Mouse (Mus musculus) adrenal gland, postnatal 14 days (tissue): ENCODE results near the gene Slc36a3. TPM values are rescaled to one million over a fixed set of nuclear protein-coding genes. Genes with fewer than 3 reads are reported as not detected.
A peak's percentile ranks its signal among the peaks of the same experiment; 100 is the strongest.
"Not testable (repeated sequence)": the region's sequence is repeated elsewhere in the genome, so short reads cannot be mapped to it uniquely, and the experiment has no call there.

Experiments used
- DNase-seq: peaks from one replicate; pipeline ENCODE4 v3.0.0; 2021; ENCODE audit warnings: mixed read lengths
- total RNA-seq: library from RNA; stranded (reverse); gene quantifications from 2 replicates; pipeline ENCODE4 v1.2.3, GENCODE M21; 2021

Gene Slc36a3
- total RNA-seq, 1 experiment from 2014 or later = not detected

- no peak for DNase-seq
Observed at GRCm38 (mm10) chr11:55144011-55144410, 7.5 kb downstream of the Slc36a3 start.

DNA sequence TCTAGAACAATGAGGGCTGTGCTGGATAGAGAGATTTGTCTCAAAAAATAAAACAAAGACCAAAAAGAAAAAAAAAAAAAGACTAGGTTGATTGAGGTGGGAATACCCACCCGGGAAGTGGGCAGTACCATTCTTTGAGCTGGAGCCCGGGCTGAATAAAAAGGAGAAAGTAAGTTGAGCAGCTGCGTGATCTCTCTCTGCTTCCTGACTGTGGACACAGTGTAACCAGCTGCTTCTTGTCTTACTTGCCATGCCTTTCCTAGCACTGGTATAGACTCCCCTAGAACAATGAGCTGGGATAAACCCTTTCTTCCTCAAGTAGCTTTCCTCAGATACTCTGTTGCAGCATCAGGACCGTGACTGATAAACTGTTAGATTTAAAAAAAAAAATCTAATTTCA, 10.0 kb downstream of the Slc36a3 start:
- DNase-seq = no peak

DNA sequence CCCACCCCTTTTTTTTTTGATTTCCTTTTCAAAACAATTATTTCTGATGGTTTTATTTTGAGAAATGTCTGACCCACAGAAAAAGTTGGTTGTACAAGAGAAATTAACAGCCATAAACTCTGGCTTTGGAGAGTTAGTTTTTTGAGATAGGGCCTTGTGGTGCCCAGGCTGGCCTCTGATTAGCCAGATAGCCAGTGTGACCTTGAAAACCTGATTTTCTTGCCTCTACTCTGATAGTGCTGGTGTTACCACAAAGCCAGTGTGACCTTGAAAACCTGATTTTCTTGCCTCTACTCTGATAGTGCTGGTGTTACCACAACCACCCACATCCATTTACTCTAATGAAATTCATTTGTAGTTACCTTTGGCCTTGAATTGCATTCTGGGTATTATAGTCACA, 13.9 kb downstream of the Slc36a3 start:
- DNase-seq = no peak

DNA sequence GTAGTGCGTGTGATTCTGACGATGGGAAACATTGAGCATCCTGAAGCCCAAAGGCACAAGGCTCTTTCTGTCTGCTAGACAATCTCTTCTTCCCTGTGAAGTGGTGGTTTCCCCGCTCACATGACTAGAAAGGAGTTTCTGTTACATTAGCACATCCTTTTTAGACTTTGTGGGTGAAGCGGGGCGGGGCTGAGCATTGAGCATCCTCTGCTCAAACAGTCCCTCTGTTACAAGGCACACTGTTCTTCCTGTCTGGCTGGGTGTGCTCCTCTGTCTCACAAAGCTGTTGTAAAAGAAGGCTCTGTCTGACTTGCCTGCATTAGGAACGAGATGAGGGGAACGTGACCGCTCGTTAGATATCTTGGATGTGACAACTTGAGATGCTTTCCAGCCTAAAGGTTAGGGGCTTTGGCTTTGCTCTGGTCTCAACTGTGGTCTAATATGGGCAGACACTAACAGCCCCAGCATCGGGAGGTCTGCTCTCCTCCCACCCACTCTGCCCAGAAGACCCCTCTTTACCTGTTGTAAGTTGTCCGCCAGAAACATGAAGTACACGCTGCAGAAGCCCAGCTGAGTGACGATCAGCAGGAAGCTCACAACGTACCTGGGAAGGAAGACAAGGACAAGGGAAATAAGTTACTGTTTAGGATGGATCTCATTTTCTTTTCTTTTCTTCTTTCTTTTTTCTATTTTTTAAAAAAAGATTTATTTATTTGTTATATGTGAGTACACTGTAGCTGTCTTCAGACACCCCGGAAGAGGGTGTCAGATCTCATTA, 14.5 kb downstream of the Slc36a3 start:
- peak; percentile 36 for DNase-seq

DNA sequence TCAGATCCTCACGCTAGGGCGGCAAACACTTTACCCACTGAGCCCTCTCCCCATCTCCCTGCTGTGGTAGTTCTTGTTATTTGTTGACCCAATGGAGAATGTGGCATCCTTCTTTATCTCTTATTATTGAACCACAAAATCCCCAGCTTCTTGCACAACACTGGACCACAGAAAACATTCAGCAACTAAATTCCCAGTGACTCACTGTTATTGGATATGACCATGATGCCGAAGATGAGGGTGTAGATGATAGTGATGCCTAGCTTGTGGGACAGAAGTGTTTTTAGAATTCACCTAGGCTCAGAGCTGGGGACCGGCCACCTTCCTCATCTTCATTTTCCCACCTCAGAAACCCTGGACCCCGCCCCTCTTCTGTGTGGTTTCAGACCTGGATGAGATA, 16.6 kb downstream of the Slc36a3 start:
- DNase-seq = no peak

- no peak for DNase-seq
Observed at GRCm38 (mm10) chr11:55134407-55134806, 17.1 kb downstream of the Slc36a3 start.

DNA sequence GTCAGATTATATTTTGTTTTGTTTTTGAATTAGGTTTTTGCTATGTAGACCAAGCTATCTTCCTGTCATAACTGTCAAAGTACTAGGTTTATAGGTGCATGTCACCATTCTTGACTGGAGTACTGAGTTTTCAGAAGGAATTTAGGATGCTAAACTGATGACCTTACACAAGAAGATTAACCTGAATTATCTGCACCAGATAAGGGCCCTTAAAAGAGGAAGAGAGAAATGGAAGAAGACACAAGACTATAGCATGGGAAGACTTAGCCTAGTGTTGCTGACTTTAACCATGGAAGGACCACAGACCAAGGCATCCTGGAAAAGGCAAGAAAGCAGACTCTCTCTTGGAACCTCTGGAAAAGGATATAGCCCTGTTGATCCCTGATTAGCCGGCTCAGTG, 18.3 kb downstream of the Slc36a3 start:
- DNase-seq = no peak

- no peak for DNase-seq
Observed at GRCm38 (mm10) chr11:55131946-55132345, 19.6 kb downstream of the Slc36a3 start.

- DNase-seq = no peak
Observed at GRCm38 (mm10) chr11:55131077-55131742, 20.3 kb downstream of the Slc36a3 start.

DNA sequence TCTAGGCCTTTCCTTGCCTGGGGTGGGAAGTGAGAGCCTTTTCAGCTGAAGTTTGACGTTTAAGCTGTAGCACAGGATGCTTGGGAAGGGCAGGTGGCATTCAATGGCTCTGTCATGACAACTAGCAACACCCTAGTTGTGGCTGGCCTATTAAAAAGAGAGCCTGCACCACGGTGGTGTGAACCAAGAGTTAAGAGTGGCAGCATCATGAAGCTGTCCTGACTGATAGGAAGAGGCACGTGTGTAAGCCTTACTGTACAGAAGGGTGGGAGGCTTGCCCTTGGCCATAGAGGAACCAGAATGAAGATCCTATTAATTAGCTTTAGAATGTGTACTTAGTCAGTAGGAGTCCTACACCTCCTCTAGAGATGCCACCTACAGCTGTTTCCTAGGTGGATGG, 23.1 kb downstream of the Slc36a3 start:
- DNase-seq = no peak

DNA sequence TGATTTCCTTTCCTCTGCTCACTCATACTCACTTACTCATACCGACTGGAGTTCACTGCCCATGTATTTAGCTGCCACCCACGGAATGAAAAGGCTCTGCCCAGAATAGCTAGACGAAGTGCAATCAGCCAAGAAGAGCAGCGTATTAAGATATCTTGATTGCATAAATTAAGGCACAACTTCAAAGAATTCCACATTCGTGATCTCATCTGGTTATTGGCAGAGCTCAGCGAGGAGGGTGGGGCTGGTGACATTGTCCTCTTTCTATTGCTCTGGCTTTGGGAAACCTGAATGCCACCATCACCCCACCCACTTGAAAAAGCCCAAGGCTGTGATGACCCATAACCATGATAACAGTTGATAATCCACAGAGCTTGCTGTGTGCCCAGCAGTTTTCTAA, 23.6 kb downstream of the Slc36a3 start:
- DNase-seq = peak; percentile 56

DNA sequence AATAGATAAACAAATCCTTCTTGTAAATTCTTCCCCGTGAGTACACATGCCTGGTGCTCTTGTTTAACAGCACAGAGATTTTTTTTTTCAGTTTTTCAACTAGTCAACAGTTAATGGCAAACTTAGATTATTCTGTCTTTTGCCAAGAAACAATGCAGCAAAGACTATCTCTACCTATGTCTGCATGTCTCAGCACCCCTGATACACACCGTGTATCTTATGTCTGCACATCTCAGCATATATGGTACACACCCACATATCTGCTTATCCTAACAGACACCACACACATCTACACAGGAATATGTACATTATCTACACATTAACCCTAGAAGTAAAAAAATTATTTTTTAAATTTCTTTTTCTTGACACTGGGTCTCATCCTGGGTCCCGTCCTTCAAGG, 24.8 kb downstream of the Slc36a3 start:
- no peak for DNase-seq

DNA sequence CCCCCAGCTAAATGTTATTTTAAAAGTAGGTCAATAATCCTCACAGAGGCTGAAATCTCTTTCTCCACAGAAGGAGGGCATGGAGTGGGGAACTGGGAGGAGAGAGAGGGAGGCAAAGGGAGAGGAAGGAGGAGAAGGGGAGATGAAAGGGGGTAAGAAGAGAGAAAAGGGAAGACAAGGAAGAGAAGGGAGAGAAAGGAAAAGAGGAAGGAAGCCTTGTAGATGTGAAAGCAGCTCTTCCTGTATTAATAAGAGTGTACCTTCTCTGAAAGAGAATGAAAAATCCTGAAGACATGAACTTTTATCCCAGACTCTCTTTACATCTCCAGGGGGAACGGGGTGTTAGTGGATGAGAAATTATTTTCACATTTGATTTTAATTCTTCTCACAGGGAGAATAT, 30.1 kb downstream of the Slc36a3 start:
- DNase-seq = no peak

DNA sequence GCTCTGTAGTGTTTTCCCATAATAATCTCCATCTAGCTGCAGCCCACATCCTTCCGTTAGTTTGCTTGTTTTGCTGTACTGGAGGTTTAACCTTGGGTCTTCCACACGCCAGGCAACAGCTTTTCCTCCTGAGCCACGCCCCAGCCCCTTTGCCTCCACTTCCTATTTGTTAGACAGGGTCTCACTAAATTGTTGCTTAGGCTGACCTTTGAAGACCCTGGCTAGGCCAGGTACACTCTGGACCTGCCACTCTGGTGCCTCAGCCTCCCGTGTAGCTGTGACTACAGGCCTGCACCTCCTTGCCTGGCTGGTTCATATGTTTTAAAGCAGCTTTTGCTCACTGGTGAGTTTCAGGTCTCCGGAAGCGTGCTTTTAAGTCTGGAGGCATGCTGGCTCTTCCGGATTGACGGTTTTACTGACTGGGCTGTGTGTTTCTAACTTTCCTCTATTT, 30.7 kb downstream of the Slc36a3 start:
- DNase-seq = no peak

- DNase-seq = no peak
Observed at GRCm38 (mm10) chr11:55120279-55120678, 31.2 kb downstream of the Slc36a3 start.

GRCm38 (mm10) chr11:55117031-55117430, 34.5 kb downstream of the Slc36a3 start:
- no peak for DNase-seq

DNA sequence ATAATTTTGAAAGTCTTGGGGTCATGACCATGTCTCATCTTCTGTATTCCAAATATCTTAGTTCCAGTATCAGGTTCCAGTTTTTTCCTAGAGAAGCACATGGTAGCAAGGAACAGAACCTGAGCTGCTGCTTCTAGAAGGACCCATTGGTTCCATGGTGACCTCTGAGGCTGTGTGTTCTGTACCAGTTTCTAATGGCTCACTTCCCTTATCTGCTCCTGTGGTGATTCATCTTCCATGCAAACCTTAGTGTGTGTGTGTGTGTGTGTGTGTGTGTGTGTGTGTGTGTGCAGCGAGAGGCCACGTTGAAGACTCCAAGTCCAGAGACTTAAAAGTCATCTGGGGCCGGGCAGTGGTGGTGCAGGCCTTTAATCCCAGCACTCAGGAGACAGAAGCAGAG, 35.5 kb downstream of the Slc36a3 start:
- peak; percentile 46 for DNase-seq

GRCm38 (mm10) chr11:55114291-55114690, 37.2 kb downstream of the Slc36a3 start:
- DNase-seq = no peak

DNA sequence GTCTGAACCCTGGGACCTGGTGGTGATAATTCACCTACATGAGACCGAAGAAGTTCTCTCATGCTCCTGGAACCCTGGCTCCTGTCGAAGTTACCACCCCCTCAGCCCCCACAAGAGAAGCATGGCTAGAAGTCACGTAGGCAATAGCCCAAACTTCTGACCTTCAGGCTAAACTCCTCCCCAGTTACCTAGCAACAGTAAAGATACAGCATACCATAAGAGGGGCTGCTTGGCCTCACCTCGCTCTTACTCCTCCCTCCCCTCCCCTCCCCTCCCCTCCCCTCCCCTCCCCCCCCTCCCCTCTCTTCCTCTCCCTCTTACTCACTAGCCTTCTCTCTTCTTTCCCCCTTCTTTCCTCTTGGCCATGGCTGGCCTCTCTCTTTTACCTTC, 37.7 kb downstream of the Slc36a3 start:
- not testable (repeated sequence) for DNase-seq

DNA sequence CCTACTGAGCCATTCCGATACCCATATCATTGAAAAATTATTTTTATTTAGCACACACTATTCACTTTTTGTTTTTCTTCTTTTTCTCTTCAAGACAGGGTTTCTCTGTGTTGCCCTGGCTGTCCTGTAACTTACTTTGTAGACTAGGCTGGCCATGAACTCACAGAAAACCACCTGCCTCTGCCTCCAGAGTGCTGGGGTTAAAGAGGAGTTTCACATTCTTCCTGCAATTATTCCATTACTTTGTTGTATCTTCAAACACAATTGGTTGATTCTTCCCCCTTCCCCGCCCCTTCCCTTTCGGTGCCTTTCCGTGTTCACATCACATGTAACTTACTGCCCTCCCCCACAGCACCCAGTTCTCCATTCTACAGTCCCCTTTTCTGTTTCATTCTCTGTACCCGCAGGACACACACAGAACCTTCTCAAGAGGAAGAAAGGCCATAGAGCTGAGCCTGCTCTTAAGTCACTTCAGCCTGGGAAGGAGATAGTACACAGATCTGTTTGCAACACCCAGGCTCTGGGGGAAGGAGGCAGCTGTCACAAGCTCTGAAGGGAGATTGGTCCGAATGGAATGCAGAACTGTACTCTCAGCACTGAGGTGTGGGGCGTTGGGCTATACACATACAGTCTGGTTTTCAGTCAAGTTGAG, 38.2 kb downstream of the Slc36a3 start:
- DNase-seq = no peak

GRCm38 (mm10) chr11:55110566-55111169, 40.8 kb downstream of the Slc36a3 start:
- DNase-seq = peak; percentile 37

- no peak for DNase-seq
Observed at GRCm38 (mm10) chr11:55109521-55110300, 41.8 kb downstream of the Slc36a3 start.
